Mouse (Mus musculus) heart, embryonic 13.5 days (tissue): Measurements from ENCODE around the gene Wdr18. TPM values are rescaled to one million over a fixed set of nuclear protein-coding genes. Genes with fewer than 3 reads are reported as not detected.

ENCODE experiments used
- ATAC-seq: fragments of 200-750 bp; cut with Nextera tagmentation; 2 replicates; pipeline ENCODE4 v1.8.0; 2017; ENCODE audit warnings: moderate TSS enrichment; ENCODE audit not compliant: insufficient number of reproducible peaks, low FRiP score, low TSS enrichment; ENCODE audit errors: extremely low read depth
- H3K27ac ChIP-seq: fragments of 300-500 bp; sonication (generic); replicated peaks from 2 replicates; pipeline ENCODE4 v1.5.1; 2015; ENCODE audit warnings: moderate library complexity, mild to moderate bottlenecking, inconsistent platforms
- H3K27me3 ChIP-seq: fragments of 300-500 bp; sonication (generic); replicated peaks from 2 replicates; pipeline ENCODE4 v1.6.1; 2015; ENCODE audit warnings: mild to moderate bottlenecking, inconsistent platforms
- H3K36me3 ChIP-seq: fragments of 300-500 bp; sonication (generic); 2 replicates; pipeline ENCODE4 v1.6.1; 2015; ENCODE audit warnings: mild to moderate bottlenecking, inconsistent platforms
- H3K4me1 ChIP-seq: fragments of 300-500 bp; sonication (generic); 2 replicates; pipeline ENCODE4 v1.6.1; 2015; ENCODE audit warnings: inconsistent platforms
- H3K4me2 ChIP-seq: fragments of 300-500 bp; sonication (generic); 2 replicates; pipeline ENCODE4 v1.6.1; 2015; ENCODE audit warnings: inconsistent platforms, mild to moderate bottlenecking, moderate library complexity
- H3K4me3 ChIP-seq: fragments of 300-500 bp; sonication (generic); 2 replicates; pipeline ENCODE4 v1.5.1; 2015; ENCODE audit warnings: moderate library complexity, mild to moderate bottlenecking, inconsistent platforms
- H3K9ac ChIP-seq: fragments of 300-500 bp; sonication (generic); 2 replicates; pipeline ENCODE4 v1.6.1; 2015; ENCODE audit warnings: inconsistent platforms, mild to moderate bottlenecking, moderate library complexity
- H3K9me3 ChIP-seq: fragments of 300-500 bp; sonication (generic); 2 replicates; pipeline ENCODE4 v1.6.1; 2016; ENCODE audit warnings: inconsistent platforms
- WGBS: fragments of 180-500 bp; shearing (Covaris S2); methylation state at CpG from one replicate; pipeline ENCODE4 v1.1.7; 2015; ENCODE audit warnings: mixed read lengths; 5-methylcytosine and 5-hydroxymethylcytosine counted together
- polyA plus RNA-seq: library from polyadenylated mRNA; unstranded; fragments of >200 nt; fragmentation: Nextera tagmentation; extraction: Ambion mirVana; gene quantifications from 2 replicates; pipeline ENCODE4 v1.2.1, GENCODE M21; 2015

Wdr18 gene
- polyA plus RNA-seq = 72.4 and 80.9 TPM in 2 replicates

- Histone ChIP-seq H3K4me2 (peak within 1 kb of the TSS; percentile 76), H3K9me3 (no peaks in the 10 kb centered on the region), H3K4me1 (peaks cover 17% of the 10 kb centered on the region), H3K36me3 (peaks cover 39% of the 10 kb centered on the region), H3K27ac (peak within 1 kb of the TSS; percentile 77), H3K27me3 (no peaks in the 10 kb centered on the region), H3K4me3 (peak within 1 kb of the TSS; percentile 91), H3K9ac (peak within 1 kb of the TSS; percentile 92)
- WGBS = under 1% methylated on average over 61 of the region's 61 CpGs
- ATAC-seq = peak; percentile 87
These were observed at the start of gene Wdr18 for GRCm38 (mm10) chr10:79959847-79960601. TSS of gene Wdr18 (plus strand) at chr10:79960152.

- Histone ChIP-seq H3K9ac (peak within 1 kb of the TSS; percentile 4; the same call in 1 of the 2 replicates), H3K4me2 (no peak within 1 kb of the TSS), H3K36me3 (peaks cover 50% of the 10 kb centered on the region), H3K9me3 (no peaks in the 10 kb centered on the region), H3K4me3 (no peak within 1 kb of the TSS), H3K4me1 (peaks cover 34% of the 10 kb centered on the region), H3K27ac (no peak within 1 kb of the TSS), H3K27me3 (no peaks in the 10 kb centered on the region)
- ATAC-seq = no peak
- WGBS = 95% methylated on average over 4 of the region's 4 CpGs
These were observed 49.4 kb upstream of the Wdr18 start, which contains the start of gene Gm26602 for GRCm38 (mm10) chr10:79910556-79910955. TSS of gene Gm26602 (plus strand) at chr10:79910856.

- Histone ChIP-seq H3K27me3 (peaks cover 2% of the 10 kb centered on the region), H3K36me3 (peaks cover 32% of the 10 kb centered on the region), H3K9me3 (no peaks in the 10 kb centered on the region), H3K4me1 (peaks cover 44% of the 10 kb centered on the region), H3K4me3 (no peak overlapping the region), H3K9ac (no peak overlapping the region; the same call in 1 of the 2 replicates), H3K27ac (no peak overlapping the region), H3K4me2 (no peak overlapping the region)
- no peak for ATAC-seq
- WGBS = 64% methylated on average over 20 of the region's 20 CpGs
These were observed 47.5 kb upstream of the Wdr18 start for GRCm38 (mm10) chr10:79912412-79912811.

GRCm38 (mm10) chr10:79914131-79914947 lies 45.6 kb upstream of the Wdr18 start:
- 57% methylated on average over 11 of the region's 11 CpGs for WGBS
- peak overlapping the region; percentile 58 for H3K9ac ChIP-seq
- ATAC-seq = no peak
- no peak overlapping the region for H3K27ac ChIP-seq
- H3K36me3 ChIP-seq = peaks cover 32% of the 10 kb centered on the region
- peaks cover 21% of the 10 kb centered on the region for H3K27me3 ChIP-seq
- peak overlapping the region; percentile 86; the same call in 1 of the 2 replicates for H3K4me2 ChIP-seq
- H3K4me1 ChIP-seq = peaks cover 50% of the 10 kb centered on the region
- H3K4me3 ChIP-seq = 0 out of 2 replicates have a peak overlapping the region, but pooled peaks have one; percentile 6
- no peaks in the 10 kb centered on the region for H3K9me3 ChIP-seq

- Histone ChIP-seq H3K36me3 (peaks cover 32% of the 10 kb centered on the region), H3K27me3 (peaks cover 28% of the 10 kb centered on the region), H3K9me3 (no peaks in the 10 kb centered on the region), H3K9ac (peak overlapping the region; percentile 58), H3K4me2 (peak overlapping the region; percentile 86), H3K4me3 (0 out of 2 replicates have a peak overlapping the region, but pooled peaks have one; percentile 6), H3K4me1 (peaks cover 48% of the 10 kb centered on the region), H3K27ac (no peak overlapping the region)
- 68% methylated on average over 7 of the region's 7 CpGs for WGBS
- no peak for ATAC-seq
These were observed 44.9 kb upstream of the Wdr18 start for GRCm38 (mm10) chr10:79914948-79915596.

GRCm38 (mm10) chr10:79916081-79916480 lies 43.9 kb upstream of the Wdr18 start:
- Histone ChIP-seq H3K4me1 (peaks cover 55% of the 10 kb centered on the region), H3K4me2 (peak overlapping the region; percentile 86), H3K27me3 (peaks cover 39% of the 10 kb centered on the region), H3K36me3 (peaks cover 24% of the 10 kb centered on the region), H3K9me3 (no peaks in the 10 kb centered on the region), H3K4me3 (peak overlapping the region; percentile 67), H3K27ac (peak overlapping the region; percentile 54; the same call in 1 of the 2 replicates), H3K9ac (peak overlapping the region; percentile 94)
- 11% methylated on average over 8 of the region's 8 CpGs for WGBS
- no peak for ATAC-seq

GRCm38 (mm10) chr10:79916808-79917531 lies 43.0 kb upstream of the Wdr18 start, which contains the start of gene Kiss1r:
TSS of gene Kiss1r (plus strand) at chr10:79916971.
- peak within 1 kb of the TSS; percentile 94 for H3K9ac ChIP-seq
- H3K4me3 ChIP-seq = peak within 1 kb of the TSS; percentile 67
- peak within 1 kb of the TSS; percentile 86 for H3K4me2 ChIP-seq
- ATAC-seq = peak; percentile 66
- peak within 1 kb of the TSS; percentile 54 for H3K27ac ChIP-seq
- peaks cover 47% of the 10 kb centered on the region for H3K27me3 ChIP-seq
- peaks cover 15% of the 10 kb centered on the region for H3K36me3 ChIP-seq
- H3K9me3 ChIP-seq = no peaks in the 10 kb centered on the region
- 2% methylated on average over 42 of the region's 42 CpGs for WGBS
- peaks cover 63% of the 10 kb centered on the region for H3K4me1 ChIP-seq

- H3K4me1 ChIP-seq = peaks cover 63% of the 10 kb centered on the region
- no peak for ATAC-seq
- no peak overlapping the region for H3K27ac ChIP-seq
These were observed 42.3 kb upstream of the Wdr18 start for GRCm38 (mm10) chr10:79917532-79918100.

GRCm38 (mm10) chr10:79918231-79919078 lies 41.5 kb upstream of the Wdr18 start:
- no peak for ATAC-seq

More at GRCm38 (mm10) chr10:79917532-79918100, 42.3 kb upstream of the Wdr18 start:
- H3K4me3 ChIP-seq = peak overlapping the region; percentile 67
- H3K4me2 ChIP-seq = peak overlapping the region; percentile 86
- WGBS = 59% methylated on average over 5 of the region's 5 CpGs
- H3K9ac ChIP-seq = peak overlapping the region; percentile 94
- H3K27me3 ChIP-seq = peaks cover 54% of the 10 kb centered on the region
- peaks cover 9% of the 10 kb centered on the region for H3K36me3 ChIP-seq
- no peaks in the 10 kb centered on the region for H3K9me3 ChIP-seq

More at GRCm38 (mm10) chr10:79918231-79919078, 41.5 kb upstream of the Wdr18 start:
- 7% methylated on average over 35 of the region's 35 CpGs for WGBS
- Histone ChIP-seq H3K9me3 (no peaks in the 10 kb centered on the region), H3K4me3 (peak overlapping the region; percentile 67), H3K4me2 (peak overlapping the region; percentile 60), H3K27me3 (peaks cover 62% of the 10 kb centered on the region), H3K9ac (peak overlapping the region; percentile 60), H3K27ac (no peak overlapping the region), H3K4me1 (peaks cover 63% of the 10 kb centered on the region), H3K36me3 (peaks cover under 1% of the 10 kb centered on the region; the same call in 1 of the 2 replicates)
